Mouse (Mus musculus) ES-Bruce4 (cell line): Measurements from ENCODE around the gene Tbc1d32. TPM values are rescaled to one million over a fixed set of nuclear protein-coding genes. Genes with fewer than 3 reads are reported as not detected.

Experiments used
- H3K27ac ChIP-seq: 2 replicates; pipeline ENCODE4 v1.5.1; 2012; ENCODE audit warnings: low read length, inconsistent platforms; ENCODE audit not compliant: insufficient read depth
- H3K27me3 ChIP-seq: 2 replicates; pipeline ENCODE4 v1.6.1; 2012; ENCODE audit warnings: mild to moderate bottlenecking, low read length, inconsistent platforms; ENCODE audit not compliant: control insufficient read depth, poor library complexity, insufficient read depth, severe bottlenecking
- H3K36me3 ChIP-seq: 2 replicates; pipeline ENCODE4 v1.6.1; 2012; ENCODE audit warnings: inconsistent platforms, mild to moderate bottlenecking, low read length, moderate library complexity; ENCODE audit not compliant: control insufficient read depth, poor library complexity, insufficient read depth, severe bottlenecking
- H3K4me1 ChIP-seq: one replicate; pipeline ENCODE4 v1.8.1; 2011; ENCODE audit warnings: low read length; ENCODE audit not compliant: control insufficient read depth, insufficient read depth
- H3K4me3 ChIP-seq: 2 replicates; pipeline ENCODE4 v1.5.1; 2011; ENCODE audit warnings: low read depth, mild to moderate bottlenecking, low read length
- H3K9ac ChIP-seq: 2 replicates; pipeline ENCODE4 v1.6.1; 2012; ENCODE audit warnings: low read depth, mild to moderate bottlenecking, inconsistent platforms; ENCODE audit not compliant: poor library complexity, severe bottlenecking
- H3K9me3 ChIP-seq: replicated peaks from 2 replicates; pipeline ENCODE4 v1.6.1; 2012; ENCODE audit warnings: mild to moderate bottlenecking, low read length, inconsistent platforms; ENCODE audit not compliant: control insufficient read depth, poor library complexity, insufficient read depth, severe bottlenecking
- CTCF ChIP-seq: IDR thresholded peaks from one replicate; pipeline ENCODE4 v1.8.1; 2011; ENCODE audit warnings: low read depth, low read length
- EP300 ChIP-seq: IDR thresholded peaks from 2 replicates; pipeline ENCODE4 v1.6.1; 2011; ENCODE audit warnings: low read depth, low read length; ENCODE audit not compliant: insufficient read depth
- POLR2A ChIP-seq: IDR thresholded peaks from one replicate; pipeline ENCODE4 v1.8.1; 2011; ENCODE audit warnings: low read length; ENCODE audit not compliant: insufficient read depth
- polyA plus RNA-seq: library from polyadenylated mRNA; stranded (reverse); fragments of >200 nt; gene quantifications from 2 replicates; pipeline ENCODE4 v1.2.4, GENCODE M21; 2011; ENCODE audit warnings: low read depth; ENCODE audit not compliant: missing spikeins, insufficient read depth, insufficient read length

Gene Tbc1d32
- polyA plus RNA-seq, 1 experiment, result 9.5 TPM

DNA sequence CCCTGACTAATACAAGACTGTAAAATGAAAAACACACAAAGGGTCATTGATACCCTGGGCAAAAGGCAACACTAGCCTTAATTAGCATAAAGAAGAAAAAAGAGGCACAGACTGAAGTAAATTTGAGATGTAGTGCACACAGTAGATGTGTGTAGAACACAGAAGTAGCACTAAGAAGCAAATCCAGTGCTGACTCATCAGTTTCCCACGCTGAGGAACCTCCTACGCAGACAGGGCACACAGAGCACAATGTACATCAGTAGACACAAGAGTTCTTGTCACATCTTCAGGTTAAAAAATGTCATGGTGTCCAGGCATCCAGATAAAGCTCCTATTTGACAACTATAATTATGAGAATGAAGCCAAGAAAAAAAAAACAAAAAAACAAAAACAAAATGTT lies 165.7 kb downstream of the Tbc1d32 start:
- H3K27ac ChIP-seq, result no peak overlapping the region
- no peaks in the 10 kb centered on the region for H3K36me3 ChIP-seq
- no peaks in the 10 kb centered on the region for H3K27me3 ChIP-seq
- H3K9ac ChIP-seq, result no peak overlapping the region
- H3K9me3 ChIP-seq, result no peaks in the 10 kb centered on the region
- TF ChIP-seq EP300, result no peak
- no peak for TF ChIP-seq POLR2A
- no peak for TF ChIP-seq CTCF
- H3K4me1 ChIP-seq, result no peaks in the 10 kb centered on the region
- no peak overlapping the region for H3K4me3 ChIP-seq

DNA sequence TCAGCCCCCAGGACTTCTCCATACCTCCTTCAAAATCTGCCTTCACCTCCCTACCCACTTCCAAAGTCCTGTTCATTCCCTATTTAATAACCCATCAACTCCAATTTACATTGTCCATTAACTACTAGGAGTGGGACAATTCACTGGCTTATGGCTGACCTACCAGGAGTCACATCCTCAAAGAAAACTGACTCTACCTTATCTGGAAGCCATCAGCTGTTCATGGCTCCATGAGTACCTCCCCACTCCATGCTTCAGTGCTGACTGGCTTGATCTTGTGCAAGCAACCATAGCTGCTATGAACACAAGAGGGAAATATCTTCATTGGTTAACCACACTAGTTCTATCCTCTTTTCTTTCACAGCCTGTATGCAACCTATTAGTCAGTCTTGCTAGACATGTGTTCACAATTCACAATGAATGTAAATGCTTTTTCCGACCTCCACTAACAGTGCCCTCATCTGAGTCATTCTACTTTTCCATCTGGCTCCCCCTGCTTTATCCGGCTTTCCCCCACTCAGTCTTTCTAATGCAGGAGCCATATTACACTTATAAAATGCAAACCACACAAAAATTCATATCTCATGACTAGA lies 167.2 kb downstream of the Tbc1d32 start:
- H3K27ac ChIP-seq, result no peak overlapping the region
- H3K9ac ChIP-seq, result no peak overlapping the region
- TF ChIP-seq POLR2A, result no peak
- H3K9me3 ChIP-seq, result no peaks in the 10 kb centered on the region
- H3K4me1 ChIP-seq, result no peaks in the 10 kb centered on the region
- H3K36me3 ChIP-seq, result no peaks in the 10 kb centered on the region
- H3K4me3 ChIP-seq, result no peak overlapping the region
- H3K27me3 ChIP-seq, result no peaks in the 10 kb centered on the region

GRCm38 (mm10) chr10:56058979-56059422 lies 169.5 kb downstream of the Tbc1d32 start:
- no peaks in the 10 kb centered on the region for H3K9me3 ChIP-seq
- H3K9ac ChIP-seq, result no peak overlapping the region
- H3K36me3 ChIP-seq, result no peaks in the 10 kb centered on the region
- H3K27ac ChIP-seq, result no peak overlapping the region
- H3K27me3 ChIP-seq, result no peaks in the 10 kb centered on the region
- no peak for TF ChIP-seq POLR2A
- H3K4me1 ChIP-seq, result no peaks in the 10 kb centered on the region
- H3K4me3 ChIP-seq, result no peak overlapping the region

- Histone ChIP-seq H3K9ac (no peak overlapping the region), H3K4me1 (no peaks in the 10 kb centered on the region), H3K27ac (no peak overlapping the region), H3K36me3 (no peaks in the 10 kb centered on the region), H3K9me3 (no peaks in the 10 kb centered on the region), H3K27me3 (no peaks in the 10 kb centered on the region), H3K4me3 (no peak overlapping the region)
- TF ChIP-seq POLR2A, result no peak
- TF ChIP-seq EP300, result no peak
- TF ChIP-seq CTCF, result no peak
Measured at GRCm38 (mm10) chr10:56025400-56025799, 203.1 kb downstream of the Tbc1d32 start.

DNA sequence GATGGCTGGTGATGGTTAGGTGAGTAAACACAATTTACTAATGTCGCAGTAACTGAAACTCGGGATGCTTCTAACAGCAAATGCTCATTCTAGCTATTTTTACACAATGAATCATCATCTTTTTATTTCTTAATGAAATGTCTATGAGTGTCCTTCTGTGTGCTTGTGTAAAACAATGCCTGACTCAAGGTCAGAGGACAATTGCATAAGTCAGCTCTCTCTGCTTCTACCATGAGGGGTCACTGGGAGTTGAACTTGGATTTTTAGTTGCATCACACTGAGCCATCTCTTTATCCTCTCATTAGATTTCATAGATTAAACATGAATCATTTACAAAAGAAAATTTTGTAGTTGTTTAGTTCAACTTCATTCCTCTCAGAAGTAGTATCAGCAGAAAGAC lies 203.9 kb downstream of the Tbc1d32 start:
- TF ChIP-seq POLR2A, result no peak
- TF ChIP-seq EP300, result no peak
- no peak for TF ChIP-seq CTCF

GRCm38 (mm10) chr10:55979898-55980521 lies 248.5 kb downstream of the Tbc1d32 start:
- Histone ChIP-seq H3K9me3 (no peaks in the 10 kb centered on the region), H3K27ac (no peak overlapping the region), H3K9ac (no peak overlapping the region), H3K27me3 (no peaks in the 10 kb centered on the region), H3K36me3 (no peaks in the 10 kb centered on the region), H3K4me1 (no peaks in the 10 kb centered on the region), H3K4me3 (no peak overlapping the region)
- TF ChIP-seq CTCF, result no peak
- TF ChIP-seq EP300, result no peak
- TF ChIP-seq POLR2A, result no peak

More for the DNA sequence above, 203.9 kb downstream of the Tbc1d32 start:
- Histone ChIP-seq H3K4me3 (no peak overlapping the region), H3K36me3 (no peaks in the 10 kb centered on the region), H3K9me3 (no peaks in the 10 kb centered on the region), H3K27ac (no peak overlapping the region), H3K27me3 (no peaks in the 10 kb centered on the region), H3K4me1 (no peaks in the 10 kb centered on the region), H3K9ac (no peak overlapping the region)
